Mouse (Mus musculus): ENCODE data around the gene Atrip.

GRCm38 (mm10) chr9:109051011-109051501 lies 22.9 kb downstream of the Atrip start:
- TF ChIP-seq CTCF (IDR thresholded peaks at IDR 0.05; ENCODE audit: insufficient read depth, low read depth, low read length) (no peak), POLR2A (IDR thresholded peaks at IDR 0.05; ENCODE audit: insufficient read depth, low read depth, low read length) (no peak)
